Comparison of ENCODE assay signal across 38 mouse cellular contexts in genomic region chr9:51169133-51169532, GRCm38 (mm10). TPM values are rescaled to one million over a fixed set of nuclear protein-coding genes. Genes with fewer than 3 reads are reported as not detected.
DNase-seq lines count a peak whose midpoint lies in the region; ATAC-seq and TF ChIP-seq lines count a peak whose summit lies in the region.
"Had no signal": no experiment of that assay in that cellular context is flagged by ENCODE, and none has a peak within 500 bp of the region (broad histone marks: within the 10 kb centered on the region; RNA-seq: fewer than 3 reads in every experiment).

No protein-coding gene starts in this region.

- no peak for ATAC-seq in embryonic facial prominence, embryonic 14.5 days (ENCODE audit: low read depth)
- ATAC-seq in lung, postnatal 0 days = peak; percentile 76
- peak; percentile 6; the same call in 1 of the 2 replicates for ATAC-seq in stomach, embryonic 15.5 days (ENCODE audit: insufficient read depth, low FRiP score, low read depth)
- no peak for ATAC-seq in hindbrain, embryonic 13.5 days (ENCODE audit: low FRiP score)
- no peak for ATAC-seq in midbrain, embryonic 14.5 days (ENCODE audit: low FRiP score, low TSS enrichment)
- ATAC-seq: activated CD4-positive, CD25-positive, alpha-beta regulatory T cell, adult 4 months; inflammation-experienced regulatory T-cells, adult 6 months; midbrain, embryonic 16.5 days had no signal

- no peaks in the 10 kb centered on the region for H3K9me3 ChIP-seq in embryonic facial prominence, embryonic 14.5 days (ENCODE audit: control insufficient read depth, low read length)
- no peaks in the 10 kb centered on the region for H3K9me3 ChIP-seq in lung, postnatal 0 days (ENCODE audit: low read length)
- no peaks in the 10 kb centered on the region for H3K9me3 ChIP-seq in stomach, embryonic 15.5 days
- H3K9me3 ChIP-seq in hindbrain, embryonic 13.5 days = no peaks in the 10 kb centered on the region
- no peaks in the 10 kb centered on the region for H3K9me3 ChIP-seq in midbrain, embryonic 14.5 days (ENCODE audit: control insufficient read depth, low read length)
- H3K9me3 ChIP-seq: forebrain, embryonic 10.5 days; heart, embryonic 12.5 days; hindbrain, embryonic 15.5 days; kidney, embryonic 15.5 days; limb, embryonic 13.5 days; midbrain, embryonic 10.5 days; neural tube, embryonic 12.5 days had no signal

- no peak overlapping the region for H3K4me2 ChIP-seq in embryonic facial prominence, embryonic 14.5 days (ENCODE audit: low read depth, low read length)
- no peak overlapping the region for H3K4me2 ChIP-seq in lung, postnatal 0 days (replicated peaks; ENCODE audit: low read depth, low read length)
- H3K4me2 ChIP-seq in stomach, embryonic 15.5 days = no peak overlapping the region
- no peak overlapping the region for H3K4me2 ChIP-seq in hindbrain, embryonic 13.5 days
- no peak overlapping the region for H3K4me2 ChIP-seq in midbrain, embryonic 14.5 days (ENCODE audit: low read length)
- H3K4me2 ChIP-seq: heart, embryonic 12.5 days; hindbrain, embryonic 15.5 days; kidney, embryonic 15.5 days; limb, embryonic 13.5 days; liver, embryonic 11.5 days; neural tube, embryonic 12.5 days had no signal

- no peak; the same call in 1 of the 2 replicates for TF ChIP-seq EP300 in lung, postnatal 0 days (IDR thresholded peaks at IDR 0.05)

- H3K4me3 ChIP-seq in embryonic facial prominence, embryonic 14.5 days (ENCODE audit: low read depth, low read length) = no peak overlapping the region
- H3K4me3 ChIP-seq in lung, postnatal 0 days (ENCODE audit: low read depth, low read length) = no peak overlapping the region
- H3K4me3 ChIP-seq in stomach, embryonic 15.5 days (replicated peaks) = no peak overlapping the region
- H3K4me3 ChIP-seq in hindbrain, embryonic 13.5 days = no peak overlapping the region
- H3K4me3 ChIP-seq in midbrain, embryonic 14.5 days (replicated peaks; ENCODE audit: low read depth, low read length) = no peak overlapping the region
- H3K4me3 ChIP-seq: forebrain, embryonic 10.5 days; heart, embryonic 12.5 days; hindbrain, embryonic 15.5 days; kidney, embryonic 15.5 days; layer of hippocampus, adult 2 months; limb, embryonic 13.5 days; midbrain, embryonic 10.5 days; neural tube, embryonic 12.5 days had no signal

- 0 out of 2 replicates have a peak overlapping the region, but pooled peaks have one; percentile 36 for H3K27ac ChIP-seq in embryonic facial prominence, embryonic 14.5 days (replicated peaks; ENCODE audit: low read depth, low read length)
- H3K27ac ChIP-seq in lung, postnatal 0 days (ENCODE audit: low read length) = peak overlapping the region; percentile 87
- H3K27ac ChIP-seq in stomach, embryonic 15.5 days = peak overlapping the region; percentile 79
- H3K27ac ChIP-seq in hindbrain, embryonic 13.5 days = no peak overlapping the region
- no peak overlapping the region for H3K27ac ChIP-seq in midbrain, embryonic 14.5 days (replicated peaks; ENCODE audit: low read depth, low read length)
- H3K27ac ChIP-seq: forebrain, embryonic 10.5 days; hindbrain, embryonic 15.5 days; kidney, embryonic 15.5 days; layer of hippocampus, adult 2 months; limb, embryonic 13.5 days; midbrain, embryonic 10.5 days; neural tube, embryonic 12.5 days had no signal

- TF ChIP-seq CTCF in lung, postnatal 0 days (IDR thresholded peaks at IDR 0.05) = no peak

- 86% methylated on average over 7 of the region's 7 CpGs for WGBS in embryonic facial prominence, embryonic 14.5 days
- WGBS in lung, postnatal 0 days = 51% methylated on average over 7 of the region's 7 CpGs
- 72% methylated on average over 7 of the region's 7 CpGs for WGBS in stomach, embryonic 15.5 days
- WGBS in hindbrain, embryonic 13.5 days = 92% methylated on average over 7 of the region's 7 CpGs
- WGBS in midbrain, embryonic 14.5 days = 88% methylated on average over 7 of the region's 7 CpGs

- peaks cover 5% of the 10 kb centered on the region; the same call in 1 of the 2 replicates for H3K4me1 ChIP-seq in embryonic facial prominence, embryonic 14.5 days (ENCODE audit: control insufficient read depth, insufficient read depth, low read length)
- H3K4me1 ChIP-seq in lung, postnatal 0 days (ENCODE audit: insufficient read depth, low read depth, low read length) = 0 out of 2 replicates have a peak, but pooled peaks cover 6% of the 10 kb centered on the region
- H3K4me1 ChIP-seq in stomach, embryonic 15.5 days = peaks cover 8% of the 10 kb centered on the region; the same call in 1 of the 2 replicates
- no peaks in the 10 kb centered on the region for H3K4me1 ChIP-seq in hindbrain, embryonic 13.5 days (replicated peaks)
- no peaks in the 10 kb centered on the region for H3K4me1 ChIP-seq in midbrain, embryonic 14.5 days (ENCODE audit: control insufficient read depth, insufficient read depth, low read length)
- H3K4me1 ChIP-seq: heart, embryonic 12.5 days; hindbrain, embryonic 15.5 days; neural tube, embryonic 12.5 days had no signal

- H3K27me3 ChIP-seq in embryonic facial prominence, embryonic 14.5 days (replicated peaks; ENCODE audit: control insufficient read depth, insufficient read depth, low read length) = no peaks in the 10 kb centered on the region
- H3K27me3 ChIP-seq in lung, postnatal 0 days (replicated peaks; ENCODE audit: insufficient read depth, low read length) = no peaks in the 10 kb centered on the region
- H3K27me3 ChIP-seq in stomach, embryonic 15.5 days (replicated peaks) = no peaks in the 10 kb centered on the region
- H3K27me3 ChIP-seq in hindbrain, embryonic 13.5 days = no peaks in the 10 kb centered on the region
- H3K27me3 ChIP-seq in midbrain, embryonic 14.5 days (ENCODE audit: control insufficient read depth, insufficient read depth, low read length) = no peaks in the 10 kb centered on the region
- H3K27me3 ChIP-seq: CH12.LX; heart, embryonic 12.5 days; hindbrain, embryonic 15.5 days; kidney, embryonic 15.5 days; limb, embryonic 13.5 days; neural tube, embryonic 12.5 days had no signal

- H3K36me3 ChIP-seq in embryonic facial prominence, embryonic 14.5 days (ENCODE audit: control insufficient read depth, insufficient read depth, low read length) = no peaks in the 10 kb centered on the region
- H3K36me3 ChIP-seq in lung, postnatal 0 days (ENCODE audit: insufficient read depth, low read length) = no peaks in the 10 kb centered on the region
- H3K36me3 ChIP-seq in stomach, embryonic 15.5 days = no peaks in the 10 kb centered on the region
- H3K36me3 ChIP-seq in hindbrain, embryonic 13.5 days = no peaks in the 10 kb centered on the region
- no peaks in the 10 kb centered on the region for H3K36me3 ChIP-seq in midbrain, embryonic 14.5 days (ENCODE audit: control insufficient read depth, insufficient read depth, low read length)
- H3K36me3 ChIP-seq: forebrain, embryonic 10.5 days; heart, embryonic 12.5 days; hindbrain, embryonic 15.5 days; kidney, embryonic 15.5 days; limb, embryonic 13.5 days; midbrain, embryonic 10.5 days; neural tube, embryonic 12.5 days had no signal

- no peak overlapping the region for H3K9ac ChIP-seq in embryonic facial prominence, embryonic 14.5 days (ENCODE audit: low read depth, low read length)
- no peak overlapping the region for H3K9ac ChIP-seq in lung, postnatal 0 days (replicated peaks; ENCODE audit: low read depth)
- no peak overlapping the region for H3K9ac ChIP-seq in stomach, embryonic 15.5 days
- no peak overlapping the region for H3K9ac ChIP-seq in hindbrain, embryonic 13.5 days
- no peak overlapping the region for H3K9ac ChIP-seq in midbrain, embryonic 14.5 days (replicated peaks; ENCODE audit: low read length)
- H3K9ac ChIP-seq: heart, embryonic 12.5 days; hindbrain, embryonic 15.5 days; kidney, embryonic 15.5 days; limb, embryonic 13.5 days; neural tube, embryonic 12.5 days had no signal

- peak; percentile 15 for DNase-seq in A20 (ENCODE audit: low read depth, low spot score)
- no peak for DNase-seq in embryonic facial prominence, embryonic 14.5 days (ENCODE audit: low spot score)
- DNase-seq in lung, postnatal 0 days (ENCODE audit: low spot score) = peak; percentile 70
- DNase-seq in layer of hippocampus, postnatal 36 days = no peak
- DNase-seq in midbrain, embryonic 14.5 days = no peak
- DNase-seq: adrenal gland, adult 2 months; adrenal gland, postnatal 36 days; cerebellum, adult 2 months; cerebellum, postnatal 14 days; gastrocnemius, postnatal 25 days; heart, adult 11 months; heart, postnatal 10 days; kidney, adult 11 months; kidney, postnatal 25 days; right cerebral cortex, adult 18-20 months; spleen, adult 18-20 months; thymus, postnatal 14 days had no signal

RNA-seq across cellular contexts. Expression of gene Gm32742, which starts 3.8 kb away (rescaled TPM):
- polyA plus RNA-seq in embryonic facial prominence, embryonic 14.5 days (2014; fragmentation: Nextera tagmentation; extraction: Ambion mirVana) = 0.07 and 0.08 TPM in 2 replicates
- polyA plus RNA-seq in lung, postnatal 0 days (2015; fragmentation: Nextera tagmentation; extraction: Ambion mirVana) = 0.11 TPM in 2 replicates
- 0.04 and 0.05 TPM in 2 replicates for polyA plus RNA-seq in stomach, embryonic 15.5 days (2015; fragmentation: Nextera tagmentation; extraction: Ambion mirVana)
- total RNA-seq in layer of hippocampus, postnatal 36 days (2021) = not detected
- 0.04 TPM in 1 of 2 replicates, not detected in the other for polyA plus RNA-seq in hindbrain, embryonic 13.5 days (2015; fragmentation: Nextera tagmentation; extraction: Ambion mirVana)
- polyA plus RNA-seq in midbrain, embryonic 14.5 days (2014; fragmentation: Nextera tagmentation; extraction: Ambion mirVana) = 0.03 TPM in 1 of 2 replicates, not detected in the other
- total RNA-seq: adrenal gland, adult 2 months; adrenal gland, postnatal 36 days; gastrocnemius, adult 18-20 months; gastrocnemius, postnatal 25 days; heart, postnatal 10 days; layer of hippocampus, adult 2 months; layer of hippocampus, postnatal 14 days; left cerebral cortex, adult 8-10 months had no signal
- polyA plus RNA-seq: activated CD4-positive, CD25-positive, alpha-beta regulatory T cell, adult 4 months; adrenal gland, adult 2 months; forebrain, embryonic 10.5 days; heart, embryonic 12.5 days; hindbrain, embryonic 15.5 days; inflammation-experienced regulatory T-cells, adult 6 months; limb, embryonic 13.5 days; liver, embryonic 16.5 days; midbrain, embryonic 10.5 days had no signal

RNA-seq across cellular contexts. Expression of gene Pou2af1, which starts 44.4 kb away (rescaled TPM):
- polyA plus RNA-seq in embryonic facial prominence, embryonic 14.5 days (2014; fragmentation: Nextera tagmentation; extraction: Ambion mirVana) = 0.10 TPM in 1 of 2 replicates, not detected in the other
- polyA plus RNA-seq in lung, postnatal 0 days (2015; fragmentation: Nextera tagmentation; extraction: Ambion mirVana) = 0.29 and 0.45 TPM in 2 replicates
- polyA plus RNA-seq in stomach, embryonic 15.5 days (2015; fragmentation: Nextera tagmentation; extraction: Ambion mirVana) = 0.23 and 0.26 TPM in 2 replicates
- not detected for total RNA-seq in layer of hippocampus, postnatal 36 days (2021)
- polyA plus RNA-seq in hindbrain, embryonic 13.5 days (2015; fragmentation: Nextera tagmentation; extraction: Ambion mirVana) = 0.17 TPM in 1 of 2 replicates, not detected in the other
- polyA plus RNA-seq in midbrain, embryonic 14.5 days (2014; fragmentation: Nextera tagmentation; extraction: Ambion mirVana) = 0.16 and 0.18 TPM in 2 replicates
- total RNA-seq: adrenal gland, postnatal 36 days; layer of hippocampus, adult 2 months; layer of hippocampus, postnatal 14 days; left cerebral cortex, postnatal 36 days; megakaryocyte progenitor cell, adult 5-6 weeks had no signal
- polyA plus RNA-seq: forebrain, embryonic 10.5 days; heart, embryonic 12.5 days; kidney, embryonic 15.5 days; limb, embryonic 13.5 days; midbrain, embryonic 10.5 days; neural tube, embryonic 12.5 days had no signal

Comparison
In these comparisons a context has a peak if more than half of its experiments do, and no peak if none do; other contexts are left out.
1. DNase-seq: peak in A20 (single experiment) and lung, postnatal 0 days (single experiment); none in embryonic facial prominence, embryonic 14.5 days (single experiment), layer of hippocampus, postnatal 36 days (0 of 2) and midbrain, embryonic 14.5 days (single experiment).
2. ATAC-seq: peak in lung, postnatal 0 days (single experiment) and stomach, embryonic 15.5 days (single experiment); none in embryonic facial prominence, embryonic 14.5 days (single experiment), hindbrain, embryonic 13.5 days (single experiment) and midbrain, embryonic 14.5 days (single experiment).
3. H3K27ac ChIP-seq: peak in embryonic facial prominence, embryonic 14.5 days (single experiment), lung, postnatal 0 days (single experiment) and stomach, embryonic 15.5 days (single experiment); none in hindbrain, embryonic 13.5 days (single experiment) and midbrain, embryonic 14.5 days (single experiment).